Mouse (Mus musculus): ENCODE measurements around the gene Prc1.
"Not testable (repeated sequence)": the region's sequence is repeated elsewhere in the genome, so short reads cannot be mapped to it uniquely, and the experiment has no call there.

Prc1 gene

GRCm38 (mm10) chr7:80285725-80286124 lies 8.5 kb upstream of the Prc1 start:
- DNase-seq, result no peak

GRCm38 (mm10) chr7:80287736-80288135 lies 6.5 kb upstream of the Prc1 start:
- no peak for DNase-seq

GRCm38 (mm10) chr7:80294764-80295648 lies 756 bp downstream of the Prc1 start:
- peak in 1 of 2 experiments; percentile 14 for DNase-seq

- DNase-seq, result no peak
Measured at GRCm38 (mm10) chr7:80296462-80296861, 2.2 kb downstream of the Prc1 start.

GRCm38 (mm10) chr7:80297041-80297440 lies 2.8 kb downstream of the Prc1 start:
- DNase-seq, result no peak

- no peak for DNase-seq
Measured at GRCm38 (mm10) chr7:80298754-80299153, 4.5 kb downstream of the Prc1 start.

GRCm38 (mm10) chr7:80299568-80299967 lies 5.3 kb downstream of the Prc1 start:
- DNase-seq, result no peak

- DNase-seq, result no peak
Measured at GRCm38 (mm10) chr7:80301522-80301921, 7.3 kb downstream of the Prc1 start.

GRCm38 (mm10) chr7:80307766-80308165 lies 13.5 kb downstream of the Prc1 start:
- no peak for DNase-seq

GRCm38 (mm10) chr7:80310771-80311170 lies 16.5 kb downstream of the Prc1 start:
- DNase-seq, result no peak

- DNase-seq, result no peak
Measured at GRCm38 (mm10) chr7:80315733-80316132, 21.5 kb downstream of the Prc1 start.

GRCm38 (mm10) chr7:80317439-80318115 lies 23.3 kb downstream of the Prc1 start:
- DNase-seq, result no peak

GRCm38 (mm10) chr7:80318670-80319069 lies 24.4 kb downstream of the Prc1 start:
- DNase-seq, result no peak

- no peak for DNase-seq
Measured at GRCm38 (mm10) chr7:80319846-80320496, 25.7 kb downstream of the Prc1 start.

- DNase-seq, result no peak
Measured at GRCm38 (mm10) chr7:80323336-80323735, 29.1 kb downstream of the Prc1 start.

GRCm38 (mm10) chr7:80324043-80324815 lies 30.0 kb downstream of the Prc1 start, which contains the start of gene Rccd1:
Rccd1 (minus strand) TSS chr7:80324454.
- peak; percentile 98 for DNase-seq

- not testable (repeated sequence) for DNase-seq
Measured at GRCm38 (mm10) chr7:80324816-80325119, 30.5 kb downstream of the Prc1 start.

GRCm38 (mm10) chr7:80325292-80325868 lies 31.1 kb downstream of the Prc1 start:
- no peak for DNase-seq

GRCm38 (mm10) chr7:80326076-80326475 lies 31.8 kb downstream of the Prc1 start:
- DNase-seq, result peak in 1 of 2 experiments; percentile 57

GRCm38 (mm10) chr7:80330278-80330677 lies 36.0 kb downstream of the Prc1 start:
- DNase-seq, result peak in 1 of 2 experiments; percentile 34

GRCm38 (mm10) chr7:80331433-80331832 lies 37.2 kb downstream of the Prc1 start:
- no peak for DNase-seq

- DNase-seq, result no peak
Measured at GRCm38 (mm10) chr7:80334848-80335247, 40.6 kb downstream of the Prc1 start.
